Mouse (Mus musculus) layer of hippocampus, adult 8-10 months (tissue): ENCODE data around the gene Pcdh8. TPM values are rescaled to one million over a fixed set of nuclear protein-coding genes. Genes with fewer than 3 reads are reported as not detected.

Source experiments
- DNase-seq, 2 experiments: peaks; one replicate each; pipeline ENCODE4 v3.0.0; 2022; ENCODE audit warnings: low spot score in 2 of 2
- total RNA-seq, 4 experiments: library from RNA; stranded (reverse); gene quantifications; 2 replicates each; pipeline ENCODE4 v1.2.4; 2022

Pcdh8 gene
- total RNA-seq: 10 to 100 TPM; 62.3 to 64.6 (median 63.1) TPM

GRCm38 (mm10) chr14:79771094-79771535, at the start of gene Pcdh8:
TSS of gene Pcdh8 (minus strand) at chr14:79771312.
- peak; percentile 86 to 94 for DNase-seq

- no peak for DNase-seq
These were observed 43.6 kb upstream of the Pcdh8 start for GRCm38 (mm10) chr14:79814709-79815108.

DNA sequence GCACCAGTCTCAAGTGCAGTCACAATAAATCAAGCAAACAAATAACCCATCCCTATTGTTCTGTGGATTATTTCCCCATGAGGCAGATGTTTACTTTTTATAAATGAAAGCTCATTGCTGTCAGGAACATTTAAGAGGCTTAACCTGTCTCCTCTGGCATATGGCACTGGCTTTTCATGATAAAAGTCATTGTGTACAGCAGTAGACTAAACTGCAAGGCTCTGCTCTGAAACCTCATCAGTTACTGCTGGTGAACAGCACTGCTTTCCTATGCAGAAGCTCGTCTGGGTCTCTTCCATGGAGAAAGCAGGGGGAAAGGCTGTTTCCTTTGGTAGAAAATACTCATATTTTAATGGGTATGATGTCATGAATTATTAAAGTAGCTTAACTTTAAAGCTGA, 43.0 kb upstream of the Pcdh8 start:
- DNase-seq: no peak

- peak; percentile 77 to 78 for DNase-seq
These were observed 22.1 kb upstream of the Pcdh8 start for GRCm38 (mm10) chr14:79793179-79793578.

GRCm38 (mm10) chr14:79789535-79789934, 18.4 kb upstream of the Pcdh8 start:
- no peak for DNase-seq

- no peak for DNase-seq
These were observed 17.6 kb upstream of the Pcdh8 start for GRCm38 (mm10) chr14:79788656-79789204.

DNA sequence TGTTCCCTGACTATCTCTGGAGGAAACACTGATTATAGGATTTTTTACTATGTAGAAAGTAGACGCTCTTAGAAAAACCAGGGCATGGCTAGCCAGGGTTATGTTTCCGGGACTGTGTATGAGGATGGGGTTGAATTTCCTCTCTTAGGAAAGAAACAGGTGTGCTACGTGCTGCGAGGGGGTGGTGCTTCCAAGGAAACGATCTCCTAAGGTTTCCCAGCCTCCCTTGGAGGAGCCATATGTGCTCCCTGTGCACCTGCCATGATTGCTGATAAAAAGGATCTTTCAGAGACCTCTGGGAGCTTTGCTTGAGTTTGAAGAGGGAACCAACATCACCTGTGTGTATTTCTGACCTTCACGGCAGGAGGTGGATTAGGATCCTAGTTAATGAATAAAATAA, 16.8 kb upstream of the Pcdh8 start:
- DNase-seq: no peak

- no peak for DNase-seq
These were observed 14.3 kb upstream of the Pcdh8 start for GRCm38 (mm10) chr14:79785400-79785799.

DNA sequence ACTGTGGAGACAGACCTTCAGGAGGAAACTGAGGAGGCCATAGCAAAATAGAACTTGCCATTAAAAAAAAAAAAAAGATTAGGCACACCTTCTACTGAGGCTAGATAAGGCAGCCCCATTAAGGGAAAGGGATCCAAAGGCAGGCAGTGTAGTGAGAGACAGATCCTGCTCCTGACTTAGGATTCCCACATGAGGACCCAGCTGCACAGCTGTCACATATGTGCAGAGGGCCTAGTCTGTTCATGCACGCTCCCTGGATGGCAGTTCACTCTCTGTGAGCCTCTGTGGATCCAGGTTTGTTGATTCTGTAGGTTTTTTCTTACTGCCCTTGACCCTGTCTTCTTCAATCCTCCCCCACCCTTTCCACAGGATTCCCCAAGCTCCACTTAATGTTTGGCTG, 9.8 kb upstream of the Pcdh8 start:
- no peak for DNase-seq

DNA sequence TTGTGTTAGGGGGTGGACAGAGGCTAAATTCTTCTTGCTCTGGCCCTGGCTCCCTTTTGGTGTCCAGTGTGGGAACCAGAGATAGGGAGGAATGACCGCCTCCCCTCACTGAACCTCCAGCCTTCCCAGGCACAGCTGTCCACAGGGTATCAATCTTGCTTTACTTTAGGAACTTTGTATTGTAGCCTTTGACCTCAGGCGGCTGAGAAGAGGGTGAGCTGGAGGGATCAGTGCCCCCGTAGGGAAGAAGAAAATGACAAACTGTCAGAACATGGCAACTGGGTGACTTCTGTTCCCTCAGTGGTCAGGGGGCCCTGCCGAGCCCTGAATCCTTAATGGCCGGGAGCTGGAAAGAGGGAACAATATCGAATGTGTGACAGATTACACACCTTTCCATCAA, 9.2 kb upstream of the Pcdh8 start:
- no peak for DNase-seq

- no peak for DNase-seq
These were observed 8.7 kb upstream of the Pcdh8 start for GRCm38 (mm10) chr14:79779841-79780240.

DNA sequence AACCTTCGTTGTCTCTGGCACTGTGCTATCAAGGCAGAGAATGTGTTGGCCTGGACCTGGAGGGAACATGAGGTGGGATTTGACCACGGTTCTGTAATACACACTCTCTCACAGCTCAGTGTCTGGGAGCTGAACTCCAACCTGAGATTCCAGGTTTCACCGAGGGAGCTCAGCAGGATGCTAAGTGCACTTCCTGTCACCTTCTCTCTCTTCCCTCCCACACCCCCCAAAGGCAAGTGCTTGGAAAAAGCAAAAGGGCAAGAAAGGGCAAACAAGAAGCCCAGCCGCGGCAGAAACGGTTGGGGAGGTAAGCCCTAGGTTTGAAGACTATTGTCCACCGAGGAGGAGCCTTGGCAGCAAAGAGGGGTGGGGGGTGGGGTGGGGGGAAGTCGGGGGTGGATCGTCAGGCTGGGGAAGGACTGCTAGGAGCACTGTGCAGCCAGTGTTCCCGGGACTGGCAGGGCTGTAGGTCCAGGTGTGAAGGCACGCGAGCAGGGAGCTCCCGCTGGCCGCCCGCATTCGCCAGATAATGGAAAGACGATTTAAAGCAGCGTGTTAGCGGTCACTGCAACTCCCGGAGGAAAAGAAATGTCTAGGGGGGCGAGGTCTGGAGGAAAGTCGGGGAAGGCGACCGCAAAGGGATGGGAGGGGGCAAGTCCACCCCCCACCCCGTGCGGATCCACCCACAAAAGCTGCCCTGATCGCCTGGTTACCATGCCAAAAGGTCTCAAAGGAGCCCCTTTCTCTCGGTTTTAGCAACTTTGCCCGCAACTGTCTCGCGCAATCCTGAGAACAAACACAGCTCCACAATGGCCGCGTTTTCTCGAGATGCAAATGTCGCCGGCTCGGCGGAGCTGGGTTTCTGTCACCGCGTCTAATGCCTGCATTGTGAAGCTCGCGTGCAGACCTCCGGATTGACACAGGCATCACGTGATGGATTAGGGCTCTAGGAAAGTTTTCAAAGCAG, 2.6 kb upstream of the Pcdh8 start:
- DNase-seq: peak; percentile 15 to 32

- no peak for DNase-seq
These were observed 845 bp upstream of the Pcdh8 start for GRCm38 (mm10) chr14:79771802-79772511.

- no peak for DNase-seq
These were observed 612 bp downstream of the Pcdh8 start for GRCm38 (mm10) chr14:79770306-79771093.

DNA sequence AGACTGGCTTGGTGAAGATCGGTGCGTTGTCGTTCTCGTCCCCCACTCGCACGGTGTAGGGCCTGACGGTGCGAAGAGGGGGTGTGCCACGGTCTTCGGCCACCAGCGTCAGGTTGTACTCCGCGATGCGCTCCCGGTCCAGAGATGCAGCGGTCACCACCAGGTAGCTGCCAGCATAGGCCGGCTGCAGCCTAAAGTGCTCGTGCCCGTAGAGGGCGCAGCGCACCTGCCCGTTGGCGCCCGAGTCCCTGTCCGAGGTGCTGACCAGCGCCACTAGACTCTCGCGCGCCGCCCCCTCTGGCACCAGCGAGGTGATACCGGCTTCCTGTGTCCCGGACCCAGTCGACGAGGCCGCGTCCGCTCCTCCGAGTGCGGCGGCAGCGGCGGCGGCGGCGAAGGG, 1.5 kb downstream of the Pcdh8 start:
- peak; percentile 32 to 57 for DNase-seq

DNA sequence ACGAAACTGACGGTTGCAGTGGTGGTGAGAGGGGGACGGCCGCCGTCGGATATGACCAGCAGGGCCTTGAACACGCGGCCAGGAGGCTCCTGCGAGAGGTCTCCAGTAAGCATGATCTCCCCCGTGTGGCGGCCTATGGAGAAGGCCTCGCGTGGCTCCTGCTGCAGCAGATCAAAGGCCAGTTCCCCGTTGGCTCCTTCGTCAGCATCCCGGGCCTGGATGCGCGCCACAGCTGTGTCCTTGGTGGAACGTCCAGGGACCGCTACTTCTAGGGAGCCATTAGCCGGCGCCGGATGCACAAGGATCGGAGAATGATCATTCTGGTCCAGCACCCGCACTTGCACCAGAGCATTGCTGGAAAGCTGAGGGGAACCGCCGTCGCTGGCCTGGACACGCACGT, 2.1 kb downstream of the Pcdh8 start:
- DNase-seq: peak; percentile 13 to 32

- DNase-seq: no peak
These were observed 2.9 kb downstream of the Pcdh8 start for GRCm38 (mm10) chr14:79768076-79768830.

GRCm38 (mm10) chr14:79767601-79768000, 3.5 kb downstream of the Pcdh8 start:
- DNase-seq: no peak

GRCm38 (mm10) chr14:79765196-79765765, 5.8 kb downstream of the Pcdh8 start:
- peak in 1 of 2 experiments; percentile 25 for DNase-seq

- DNase-seq: no peak
These were observed 16.4 kb downstream of the Pcdh8 start for GRCm38 (mm10) chr14:79754601-79755222.
